Mouse (Mus musculus): ENCODE measurements around the gene Tgm4.

DNA sequence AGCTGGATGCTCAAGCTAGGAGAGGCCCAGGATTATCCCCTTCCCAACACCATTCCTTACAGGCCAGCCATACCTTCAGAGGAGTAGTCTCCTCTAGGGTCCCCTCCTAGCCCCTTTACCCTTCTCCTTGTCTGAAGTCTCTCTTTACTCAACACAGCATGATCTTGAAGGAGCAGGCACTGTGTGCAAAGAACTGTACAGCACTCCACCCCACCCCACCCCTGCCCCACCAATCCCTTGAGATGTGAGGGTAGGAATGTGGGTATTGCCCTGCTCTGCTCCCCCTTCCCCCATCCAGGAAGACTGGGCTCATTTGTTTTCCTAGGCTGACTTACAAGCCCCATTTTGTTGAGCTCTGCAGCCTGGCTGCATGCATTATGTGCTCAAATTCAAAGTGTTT, 69.8 kb downstream of the Tgm4 start:
- TF ChIP-seq CTCF (IDR thresholded peaks at IDR 0.05; ENCODE audit: control insufficient read depth, insufficient read depth, low read length) (no peak), POLR2A (IDR thresholded peaks at IDR 0.05; ENCODE audit: borderline replicate concordance, control insufficient read depth, low read depth, low read length) (no peak)
